Mouse (Mus musculus) cerebellum, postnatal 25 days (tissue): ENCODE data around the gene Gid8.
A peak's percentile ranks its signal among the peaks of the same experiment; 100 is the strongest.
"Not testable (repeated sequence)": the region's sequence is repeated elsewhere in the genome, so short reads cannot be mapped to it uniquely, and the experiment has no call there.

Experiments used
- DNase-seq, 2 experiments: peaks; one replicate each; pipeline ENCODE4 v3.0.0; 2021; ENCODE audit warnings: mixed read lengths in 2 of 2

The Gid8 gene

GRCm38 (mm10) chr2:180710276-180711155 lies 599 bp downstream of the Gid8 start:
- no peak for DNase-seq

GRCm38 (mm10) chr2:180711527-180711926 lies 1.6 kb downstream of the Gid8 start:
- no peak for DNase-seq

GRCm38 (mm10) chr2:180712037-180712689 lies 2.2 kb downstream of the Gid8 start:
- DNase-seq: no peak

GRCm38 (mm10) chr2:180722748-180723147 lies 12.8 kb downstream of the Gid8 start:
- DNase-seq: not testable (repeated sequence)

- no peak for DNase-seq
Observed at GRCm38 (mm10) chr2:180723865-180724264, 13.9 kb downstream of the Gid8 start.

GRCm38 (mm10) chr2:180724585-180725413 lies 14.9 kb downstream of the Gid8 start, which contains the start of gene Slc17a9:
TSS of gene Slc17a9 (plus strand) at chr2:180725263.
- DNase-seq: peak in 1 of 2 experiments; percentile 17

GRCm38 (mm10) chr2:180725414-180725778 lies 15.5 kb downstream of the Gid8 start:
- no peak for DNase-seq

GRCm38 (mm10) chr2:180725856-180726629 lies 16.1 kb downstream of the Gid8 start:
- DNase-seq: no peak

- DNase-seq: no peak
Observed at GRCm38 (mm10) chr2:180726658-180727442, 16.9 kb downstream of the Gid8 start.

GRCm38 (mm10) chr2:180727613-180728021 lies 17.7 kb downstream of the Gid8 start:
- no peak for DNase-seq

- DNase-seq: no peak
Observed at GRCm38 (mm10) chr2:180731036-180731435, 21.1 kb downstream of the Gid8 start.

- DNase-seq: no peak
Observed at GRCm38 (mm10) chr2:180731984-180732383, 22.1 kb downstream of the Gid8 start.

- DNase-seq: no peak
Observed at GRCm38 (mm10) chr2:180735232-180735631, 25.3 kb downstream of the Gid8 start.

GRCm38 (mm10) chr2:180737984-180738383 lies 28.1 kb downstream of the Gid8 start:
- DNase-seq: no peak

GRCm38 (mm10) chr2:180740349-180740748 lies 30.4 kb downstream of the Gid8 start:
- DNase-seq: no peak

- DNase-seq: no peak
Observed at GRCm38 (mm10) chr2:180741421-180741820, 31.5 kb downstream of the Gid8 start.

- no peak for DNase-seq
Observed at GRCm38 (mm10) chr2:180742820-180743219, 32.9 kb downstream of the Gid8 start.

- no peak for DNase-seq
Observed at GRCm38 (mm10) chr2:180743321-180743720, 33.4 kb downstream of the Gid8 start.

GRCm38 (mm10) chr2:180745248-180745927 lies 35.5 kb downstream of the Gid8 start:
- DNase-seq: peak; percentile 87 to 91

GRCm38 (mm10) chr2:180746569-180747192 lies 36.8 kb downstream of the Gid8 start:
- peak in 1 of 2 experiments; percentile 11 for DNase-seq
